Mouse (Mus musculus): Measurements from ENCODE around the gene Slc2a1.

- TF ChIP-seq CTCF (IDR thresholded peaks at IDR 0.05; ENCODE audit: low read depth) = no peak
- no peak for TF ChIP-seq EP300 (IDR thresholded peaks at IDR 0.05; ENCODE audit: low read depth)
These were observed 38.3 kb downstream of the Slc2a1 start for GRCm38 (mm10) chr4:119146816-119147215.

Data from heart, postnatal 0 days (tissue).